Mouse (Mus musculus): Measurements from ENCODE around the gene Slc28a2. TPM values are rescaled to one million over a fixed set of nuclear protein-coding genes. Genes with fewer than 3 reads are reported as not detected.
"Not testable (repeated sequence)": the region's sequence is repeated elsewhere in the genome, so short reads cannot be mapped to it uniquely, and the experiment has no call there.

The Slc28a2 gene
- total and polyA plus RNA-seq, 2 experiments from 2014 or later: 5.8 to 7.6 TPM

DNA sequence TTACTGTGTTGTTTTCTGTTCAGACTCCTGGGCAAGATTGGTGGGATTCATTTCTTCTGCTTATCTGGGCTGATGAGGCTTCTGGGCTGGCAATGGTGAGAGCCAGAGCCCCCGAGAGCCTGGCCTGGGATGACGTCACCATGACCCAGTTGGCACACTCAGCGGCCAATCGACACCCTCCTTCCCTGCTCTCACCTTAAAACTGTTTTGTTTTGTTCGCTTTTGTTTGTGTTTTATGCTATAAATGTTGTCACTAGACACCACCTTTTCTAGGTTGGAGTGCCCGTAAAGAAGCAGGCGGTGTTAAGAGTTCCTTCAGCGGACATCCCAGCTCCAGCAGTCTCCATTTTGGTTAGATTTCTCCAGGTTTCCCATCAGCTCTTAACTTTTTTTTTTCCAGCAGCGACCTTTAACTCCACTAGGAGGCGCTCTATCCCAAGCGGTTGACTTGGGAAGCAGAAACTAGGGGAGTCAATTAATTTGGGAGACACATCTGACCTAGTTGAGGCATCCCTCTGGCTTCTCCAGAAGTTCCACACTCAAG is 45.4 kb upstream of the Slc28a2 start:
- peak; percentile 76 for DNase-seq (ENCODE audit: low spot score)
- H3K9ac ChIP-seq (replicated peaks; ENCODE audit: low read depth, low read length): no peak overlapping the region
- peaks cover 4% of the 10 kb centered on the region; the same call in 1 of the 2 replicates for H3K4me1 ChIP-seq (ENCODE audit: control insufficient read depth, insufficient read depth)
- H3K27ac ChIP-seq (ENCODE audit: low read depth): peak overlapping the region; percentile 46
- H3K4me3 ChIP-seq (ENCODE audit: low read depth, low read length): peak overlapping the region; percentile 27
- TF ChIP-seq CTCF (IDR thresholded peaks at IDR 0.05; ENCODE audit: low read depth) (peak; percentile 81), EP300 (IDR thresholded peaks at IDR 0.05; ENCODE audit: low read depth) (no peak)
- peak overlapping the region; percentile 54 for H3K4me2 ChIP-seq (ENCODE audit: low read depth, low read length)
- H3K27me3 ChIP-seq (ENCODE audit: control insufficient read depth, insufficient read depth, low read length): no peaks in the 10 kb centered on the region
- H3K36me3 ChIP-seq (replicated peaks; ENCODE audit: control insufficient read depth, insufficient read depth, low read length): no peaks in the 10 kb centered on the region
- WGBS: 9% methylated on average over 11 of the region's 11 CpGs
- no peaks in the 10 kb centered on the region for H3K9me3 ChIP-seq (replicated peaks; ENCODE audit: control insufficient read depth, low read length)
- no peak for ATAC-seq (ENCODE audit: insufficient read depth, low read depth)

DNA sequence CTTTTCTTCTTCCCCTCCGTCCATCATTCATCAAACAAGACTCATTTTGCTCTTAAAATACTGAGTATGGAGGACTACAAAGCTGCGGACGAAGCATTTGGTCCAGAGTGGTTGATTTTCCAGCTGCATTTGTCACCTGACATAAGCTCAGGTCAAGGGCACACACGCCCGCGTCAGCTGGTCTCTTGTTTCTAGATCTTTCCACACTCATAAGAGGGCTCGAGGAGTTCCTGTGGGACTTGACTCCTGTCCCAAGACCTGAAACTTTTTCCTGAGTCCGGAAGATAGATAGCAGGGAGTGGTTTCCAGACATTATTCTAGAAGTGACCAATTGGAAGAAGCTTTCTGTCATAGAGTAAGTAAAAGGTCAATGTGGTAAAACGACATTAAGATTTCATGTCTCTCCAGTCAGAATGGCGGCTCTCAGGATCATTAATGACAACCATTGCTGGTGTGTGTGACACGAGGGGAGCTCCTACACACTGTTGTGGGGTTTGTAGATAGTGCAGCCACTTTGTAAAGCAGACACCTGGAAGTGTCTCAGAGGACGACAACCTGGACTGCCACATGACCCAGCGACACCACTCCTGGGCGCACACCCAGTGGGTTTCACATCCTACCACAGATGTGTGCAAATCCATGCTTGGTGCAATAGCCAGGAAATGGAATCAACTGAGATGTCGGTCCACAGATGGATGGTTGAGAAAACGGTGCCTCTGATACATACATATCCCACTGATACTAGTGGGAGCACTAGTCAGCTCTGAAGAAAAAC is 44.8 kb upstream of the Slc28a2 start:
- Histone ChIP-seq H3K9me3 (replicated peaks; ENCODE audit: control insufficient read depth, low read length) (no peaks in the 10 kb centered on the region), H3K27ac (ENCODE audit: low read depth) (peak overlapping the region; percentile 46), H3K4me3 (ENCODE audit: low read depth, low read length) (no peak overlapping the region), H3K36me3 (replicated peaks; ENCODE audit: control insufficient read depth, insufficient read depth, low read length) (no peaks in the 10 kb centered on the region), H3K4me2 (ENCODE audit: low read depth, low read length) (peak overlapping the region; percentile 54; the same call in 1 of the 2 replicates), H3K9ac (replicated peaks; ENCODE audit: low read depth, low read length) (no peak overlapping the region), H3K4me1 (ENCODE audit: control insufficient read depth, insufficient read depth) (peaks cover 4% of the 10 kb centered on the region; the same call in 1 of the 2 replicates), H3K27me3 (ENCODE audit: control insufficient read depth, insufficient read depth, low read length) (no peaks in the 10 kb centered on the region)
- ATAC-seq (ENCODE audit: insufficient read depth, low read depth) (peak; percentile 9; the same call in 1 of the 2 replicates), DNase-seq (ENCODE audit: low spot score) (peak; percentile 26)
- 0 out of 2 replicates have a peak, but pooled peaks have one; percentile 51 for TF ChIP-seq EP300 (IDR thresholded peaks at IDR 0.05; ENCODE audit: low read depth)
- TF ChIP-seq CTCF (IDR thresholded peaks at IDR 0.05; ENCODE audit: low read depth): no peak
- 55% methylated on average over 16 of the region's 16 CpGs for WGBS

DNA sequence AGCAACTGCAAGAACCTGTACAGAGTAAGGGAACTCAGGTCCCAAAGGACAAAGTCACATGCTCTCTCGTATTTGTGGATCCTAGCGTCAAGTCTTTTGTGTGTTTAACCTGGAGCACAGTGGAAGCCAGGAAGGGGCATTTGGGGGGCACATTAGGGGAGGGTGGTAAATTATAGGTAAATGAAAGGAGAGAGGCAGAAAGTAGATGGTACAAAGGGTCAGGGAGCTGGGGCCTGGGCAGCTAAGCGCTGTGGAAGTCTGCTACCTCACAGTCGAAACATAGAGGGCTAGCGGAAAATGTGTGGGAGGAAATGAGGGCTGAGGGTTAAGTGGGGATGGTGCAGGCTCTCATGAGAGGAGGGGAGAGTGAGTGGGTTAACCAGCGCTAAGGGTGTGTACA is 44.2 kb upstream of the Slc28a2 start:
- H3K27ac ChIP-seq (ENCODE audit: low read depth): no peak overlapping the region
- no peaks in the 10 kb centered on the region for H3K36me3 ChIP-seq (replicated peaks; ENCODE audit: control insufficient read depth, insufficient read depth, low read length)
- TF ChIP-seq CTCF (IDR thresholded peaks at IDR 0.05; ENCODE audit: low read depth): no peak
- TF ChIP-seq EP300 (IDR thresholded peaks at IDR 0.05; ENCODE audit: low read depth): no peak
- peaks cover 4% of the 10 kb centered on the region; the same call in 1 of the 2 replicates for H3K4me1 ChIP-seq (ENCODE audit: control insufficient read depth, insufficient read depth)
- no peak overlapping the region for H3K9ac ChIP-seq (replicated peaks; ENCODE audit: low read depth, low read length)
- WGBS: 70% methylated on average over 6 of the region's 6 CpGs
- ATAC-seq (ENCODE audit: insufficient read depth, low read depth) (no peak), DNase-seq (ENCODE audit: low spot score) (no peak)
- no peak overlapping the region for H3K4me3 ChIP-seq (ENCODE audit: low read depth, low read length)
- H3K9me3 ChIP-seq (replicated peaks; ENCODE audit: control insufficient read depth, low read length): no peaks in the 10 kb centered on the region
- no peak overlapping the region for H3K4me2 ChIP-seq (ENCODE audit: low read depth, low read length)
- H3K27me3 ChIP-seq (ENCODE audit: control insufficient read depth, insufficient read depth, low read length): no peaks in the 10 kb centered on the region

DNA sequence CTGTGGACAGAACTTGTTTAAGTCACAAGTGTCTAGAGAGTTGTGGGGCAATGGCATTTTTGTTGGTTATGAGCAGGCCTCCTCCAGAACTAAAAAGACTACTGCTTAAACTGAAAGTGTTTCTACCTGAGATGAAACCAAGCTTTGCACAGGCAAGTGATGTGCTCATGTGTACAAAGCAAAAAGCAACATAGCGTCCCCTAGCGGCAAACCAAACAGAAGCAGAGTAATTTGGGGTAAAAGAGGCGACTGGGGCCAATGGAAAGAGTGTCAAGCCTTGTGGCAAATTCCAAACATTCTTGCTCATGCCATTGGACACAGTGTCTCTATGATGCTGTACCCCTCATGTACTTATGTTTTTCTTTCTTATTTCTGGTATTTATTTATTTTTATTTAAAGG is 41.2 kb upstream of the Slc28a2 start:
- ATAC-seq (ENCODE audit: insufficient read depth, low read depth): no peak
- Histone ChIP-seq H3K27me3 (ENCODE audit: control insufficient read depth, insufficient read depth, low read length) (no peaks in the 10 kb centered on the region), H3K4me2 (ENCODE audit: low read depth, low read length) (no peak overlapping the region), H3K9ac (replicated peaks; ENCODE audit: low read depth, low read length) (no peak overlapping the region), H3K36me3 (replicated peaks; ENCODE audit: control insufficient read depth, insufficient read depth, low read length) (no peaks in the 10 kb centered on the region), H3K4me3 (ENCODE audit: low read depth, low read length) (no peak overlapping the region), H3K27ac (ENCODE audit: low read depth) (no peak overlapping the region), H3K4me1 (ENCODE audit: control insufficient read depth, insufficient read depth) (peaks cover 4% of the 10 kb centered on the region; the same call in 1 of the 2 replicates), H3K9me3 (replicated peaks; ENCODE audit: control insufficient read depth, low read length) (no peaks in the 10 kb centered on the region)
- no peak for DNase-seq (ENCODE audit: low spot score)
- no peak for TF ChIP-seq CTCF (IDR thresholded peaks at IDR 0.05; ENCODE audit: low read depth)
- TF ChIP-seq EP300 (IDR thresholded peaks at IDR 0.05; ENCODE audit: low read depth): no peak
- WGBS: 52% methylated on average over 3 of the region's 3 CpGs

DNA sequence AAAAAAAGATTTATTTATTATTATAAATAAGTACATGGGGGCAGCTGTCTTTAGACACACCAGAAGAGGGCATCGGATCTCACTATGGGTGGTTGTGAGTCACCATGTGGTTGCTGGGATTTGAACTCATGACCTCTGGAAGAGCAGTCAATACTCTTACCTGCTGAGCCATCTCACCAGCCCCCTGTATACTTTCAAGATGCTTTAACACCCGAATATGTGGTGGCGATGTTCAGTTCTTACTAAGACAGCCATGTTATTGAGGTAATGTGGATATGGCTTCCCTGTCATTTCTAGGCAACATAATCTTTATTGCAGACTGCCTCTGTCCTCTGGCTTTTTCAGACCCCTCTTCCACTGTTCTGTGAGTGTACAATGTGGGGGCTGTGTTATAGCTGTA is 39.1 kb upstream of the Slc28a2 start:
- not testable (repeated sequence) for H3K9me3 ChIP-seq (replicated peaks; ENCODE audit: control insufficient read depth, low read length); DNase-seq (ENCODE audit: low spot score); H3K4me2 ChIP-seq (ENCODE audit: low read depth, low read length); H3K27ac ChIP-seq (ENCODE audit: low read depth); H3K27me3 ChIP-seq (ENCODE audit: control insufficient read depth, insufficient read depth, low read length); H3K9ac ChIP-seq (replicated peaks; ENCODE audit: low read depth, low read length); ATAC-seq (ENCODE audit: insufficient read depth, low read depth); H3K4me3 ChIP-seq (ENCODE audit: low read depth, low read length); H3K4me1 ChIP-seq (ENCODE audit: control insufficient read depth, insufficient read depth); H3K36me3 ChIP-seq (replicated peaks; ENCODE audit: control insufficient read depth, insufficient read depth, low read length)
- 86% methylated on average over 3 of the region's 3 CpGs for WGBS

All from heart, postnatal 0 days (tissue).